ENCODE assay signal across 8 mouse cellular contexts in the genomic region with DNA sequence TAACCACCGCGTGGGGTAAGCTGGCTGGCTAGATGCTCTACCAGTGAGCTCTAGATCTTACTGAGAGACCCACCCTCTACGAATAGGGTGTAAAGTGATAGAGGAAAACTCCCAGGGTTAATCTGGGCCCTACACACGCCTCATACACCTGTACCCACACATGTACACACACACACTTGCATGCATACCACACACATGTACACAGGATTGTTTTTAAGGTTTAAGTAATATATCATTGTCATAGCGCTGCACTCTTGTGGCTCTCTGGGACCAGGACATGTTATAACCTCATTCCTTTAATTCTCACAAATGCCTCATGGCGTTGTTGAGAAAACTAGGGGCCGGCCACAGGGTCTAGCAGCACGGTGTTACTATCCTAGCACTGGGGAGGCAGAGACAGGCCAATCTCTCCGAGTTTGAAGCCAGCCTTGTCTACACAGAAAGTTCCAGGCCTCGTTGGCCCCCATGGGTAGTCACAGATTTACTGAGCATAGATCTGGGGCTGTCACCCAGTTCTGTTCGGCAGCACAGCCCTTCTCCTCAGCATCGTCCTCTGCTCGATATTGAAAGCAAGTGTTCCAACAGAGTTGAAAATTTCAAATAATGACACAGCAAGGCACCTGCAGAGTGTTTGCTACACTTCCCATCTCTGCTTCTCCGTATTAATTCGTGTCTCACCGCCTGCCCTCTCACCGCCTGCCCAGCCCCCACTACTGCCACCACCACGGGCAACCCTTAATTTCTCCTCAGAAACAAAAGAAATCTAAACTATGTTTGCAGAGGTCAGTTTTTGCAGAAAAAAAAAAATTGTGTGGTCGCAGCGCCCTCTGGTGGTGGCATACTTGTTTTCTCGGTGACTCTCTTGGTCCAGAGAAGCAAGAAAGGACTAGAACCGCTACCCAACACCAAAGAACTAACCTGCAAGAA. TPM values are rescaled to one million over a fixed set of nuclear protein-coding genes. Genes with fewer than 3 reads are reported as not detected.
DNase-seq lines count a peak whose midpoint lies in the region; ATAC-seq lines count a peak whose summit lies in the region.

No protein-coding gene starts in this region.

- H3K27me3 ChIP-seq in forebrain, embryonic 16.5 days (replicated peaks; ENCODE audit: control insufficient read depth, insufficient read depth, low read length) = no peaks in the 10 kb centered on the region
- no peaks in the 10 kb centered on the region for H3K27me3 ChIP-seq in hindbrain, embryonic 10.5 days (ENCODE audit: insufficient read depth, poor library complexity, severe bottlenecking)

- no peaks in the 10 kb centered on the region for H3K9me3 ChIP-seq in forebrain, embryonic 16.5 days (ENCODE audit: control insufficient read depth, low read length)
- H3K9me3 ChIP-seq in hindbrain, embryonic 10.5 days = no peaks in the 10 kb centered on the region

- 48% methylated on average over 22 of the region's 22 CpGs for WGBS in forebrain, embryonic 16.5 days
- 50% methylated on average over 22 of the region's 22 CpGs for WGBS in hindbrain, embryonic 10.5 days

- H3K9ac ChIP-seq in forebrain, embryonic 16.5 days (replicated peaks; ENCODE audit: low read depth, low read length) = no peak overlapping the region

- H3K4me3 ChIP-seq in forebrain, embryonic 16.5 days (replicated peaks; ENCODE audit: low read length) = no peak overlapping the region
- H3K4me3 ChIP-seq in hindbrain, embryonic 10.5 days = 0 out of 2 replicates have a peak overlapping the region, but pooled peaks have one; percentile 21

- H3K36me3 ChIP-seq in forebrain, embryonic 16.5 days (ENCODE audit: control insufficient read depth, insufficient read depth) = no peaks in the 10 kb centered on the region
- H3K36me3 ChIP-seq in hindbrain, embryonic 10.5 days = no peaks in the 10 kb centered on the region

- peak overlapping the region; percentile 41 for H3K4me2 ChIP-seq in forebrain, embryonic 16.5 days (ENCODE audit: low read length)

- ATAC-seq in forebrain, embryonic 16.5 days = peak; percentile 68
- peak; percentile 75 for ATAC-seq in megakaryocyte, adult 5-6 weeks (ENCODE audit: poor library complexity, severe bottlenecking)

- no peak overlapping the region for H3K27ac ChIP-seq in forebrain, embryonic 16.5 days (ENCODE audit: low read length)
- H3K27ac ChIP-seq in hindbrain, embryonic 10.5 days = peak overlapping the region; percentile 76

- peak; percentile 53 for DNase-seq in layer of hippocampus, adult 11-12 months (ENCODE audit: low spot score)
- no peak for DNase-seq in layer of hippocampus, adult 9-11 months
- DNase-seq in c-Kit-positive CD71-positive TER-119-positive erythroid progenitor cells, embryonic 14.5 days (ENCODE audit: low spot score) = peak; percentile 48
- DNase-seq in hindbrain, embryonic 10.5 days (ENCODE audit: low spot score) = peak; percentile 82
- DNase-seq in layer of hippocampus, postnatal 14 days (ENCODE audit: low spot score in 2 of 2) = peak; percentile 65
- DNase-seq in right cerebral cortex, postnatal 25 days = peak; percentile 50

- H3K4me1 ChIP-seq in forebrain, embryonic 16.5 days (replicated peaks; ENCODE audit: control insufficient read depth, insufficient read depth, low read length) = peaks cover 9% of the 10 kb centered on the region
- H3K4me1 ChIP-seq in hindbrain, embryonic 10.5 days (replicated peaks) = no peaks in the 10 kb centered on the region

RNA-seq across cellular contexts. Expression of a gene that starts 17.5 kb away (rescaled TPM):
- 38.6 and 49.2 TPM in 2 replicates for polyA plus RNA-seq in forebrain, embryonic 16.5 days (2015; fragmentation: Nextera tagmentation; extraction: Ambion mirVana)
- polyA plus RNA-seq in hindbrain, embryonic 10.5 days (2016; fragmentation: Nextera tagmentation; extraction: Ambion mirVana) = 48.4 and 48.5 TPM in 2 replicates
- 10 to 100 TPM; 14.9 to 15.6 TPM for total RNA-seq in layer of hippocampus, postnatal 14 days (2021)
- 79.2 and 96.1 TPM in 2 replicates for total RNA-seq in megakaryocyte, adult 5-6 weeks (2015)
- 69.0 and 80.6 TPM in 2 replicates for total RNA-seq in megakaryocyte, adult 5-6 weeks (2017)

RNA-seq across cellular contexts. Expression of a gene that starts 32.7 kb away (rescaled TPM):
- 75.8 and 81.0 TPM in 2 replicates for polyA plus RNA-seq in forebrain, embryonic 16.5 days (2015; fragmentation: Nextera tagmentation; extraction: Ambion mirVana)
- 54.7 and 56.4 TPM in 2 replicates for polyA plus RNA-seq in hindbrain, embryonic 10.5 days (2016; fragmentation: Nextera tagmentation; extraction: Ambion mirVana)
- total RNA-seq in layer of hippocampus, postnatal 14 days (2021) = 10 to 100 TPM; 38.1 to 40.3 TPM
- 33.0 and 47.7 TPM in 2 replicates for total RNA-seq in megakaryocyte, adult 5-6 weeks (2015)
- total RNA-seq in megakaryocyte, adult 5-6 weeks (2017) = 14.4 and 15.8 TPM in 2 replicates

Comparison
In these comparisons a context has a peak if more than half of its experiments do, and no peak if none do; other contexts are left out.
1. RNA of a gene that starts 17.5 kb away (total RNA-seq): 69.0 to 96.1 TPM in megakaryocyte, adult 5-6 weeks; 14.9 to 15.6 TPM in layer of hippocampus, postnatal 14 days; every median in the first group is over 4 times any median in the second.